7 mouse cellular contexts compared by ENCODE assay signal in the genomic region with DNA sequence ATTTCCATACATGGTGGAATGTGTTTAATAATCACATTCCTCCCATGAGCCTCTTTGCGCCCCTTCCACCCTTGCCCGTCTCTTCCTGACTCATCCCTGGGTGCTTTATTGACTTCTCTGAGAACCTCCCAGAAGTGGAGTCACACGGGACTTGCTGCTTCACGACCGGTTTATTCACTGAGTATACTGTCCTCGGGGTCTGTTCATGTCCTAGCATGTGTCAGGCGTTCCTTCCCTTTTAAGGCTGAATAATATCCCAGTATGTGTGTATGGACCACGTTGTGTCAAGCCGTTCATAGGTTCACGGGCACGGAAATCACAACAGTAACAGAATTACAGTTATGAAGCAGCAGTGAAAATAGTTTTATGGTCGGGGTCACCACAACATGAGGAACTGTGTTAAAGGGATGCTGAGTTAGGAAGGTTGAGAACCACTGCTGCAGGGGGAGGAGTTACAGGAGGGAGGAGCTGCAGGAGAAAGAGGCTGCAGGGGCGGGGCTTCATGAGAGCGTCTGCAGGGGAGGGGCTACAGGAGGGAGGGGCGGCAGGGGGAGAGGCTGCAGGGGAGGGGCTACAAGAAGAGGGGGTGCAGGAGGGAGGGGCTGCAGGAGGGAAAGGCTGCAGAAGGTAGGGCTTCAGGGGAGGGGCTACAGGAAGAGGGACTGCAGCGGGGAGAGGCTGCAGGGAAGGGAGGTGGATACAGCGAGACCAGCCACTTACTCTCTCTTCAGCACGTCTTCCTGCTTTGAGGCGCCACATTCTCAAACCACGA. TPM values are rescaled to one million over a fixed set of nuclear protein-coding genes. Genes with fewer than 3 reads are reported as not detected.
DNase-seq lines count a peak whose midpoint lies in the region; ATAC-seq and TF ChIP-seq lines count a peak whose summit lies in the region.

No protein-coding gene starts in this region.

- peak overlapping the region; percentile 57 for H3K4me2 ChIP-seq in intestine, embryonic 15.5 days (replicated peaks)
- peak overlapping the region; percentile 62 for H3K4me2 ChIP-seq in liver, postnatal 0 days (ENCODE audit: low read depth, low read length)
- peak overlapping the region; percentile 22; the same call in 1 of the 2 replicates for H3K4me2 ChIP-seq in neural tube, embryonic 11.5 days (ENCODE audit: low read depth)

- H3K4me3 ChIP-seq in intestine, embryonic 15.5 days (replicated peaks): 0 out of 2 replicates have a peak overlapping the region, but pooled peaks have one; percentile 10
- 0 out of 2 replicates have a peak overlapping the region, but pooled peaks have one; percentile 22 for H3K4me3 ChIP-seq in liver, postnatal 0 days (ENCODE audit: low read depth, low read length)
- H3K4me3 ChIP-seq in neural tube, embryonic 11.5 days (ENCODE audit: low read depth, low read length): no peak overlapping the region

- TF ChIP-seq EP300 in liver, postnatal 0 days (IDR thresholded peaks at IDR 0.05; ENCODE audit: low read depth): no peak

- H3K9ac ChIP-seq in intestine, embryonic 15.5 days: 0 out of 2 replicates have a peak overlapping the region, but pooled peaks have one; percentile 20
- H3K9ac ChIP-seq in liver, postnatal 0 days (replicated peaks): no peak overlapping the region
- no peak overlapping the region for H3K9ac ChIP-seq in neural tube, embryonic 11.5 days (ENCODE audit: low read length)

- ATAC-seq in intestine, embryonic 15.5 days: peak; percentile 78
- ATAC-seq in liver, postnatal 0 days: peak; percentile 18; the same call in 1 of the 2 replicates
- peak; percentile 25; the same call in 1 of the 2 replicates for ATAC-seq in neural tube, embryonic 11.5 days (ENCODE audit: insufficient read depth, low FRiP score, low TSS enrichment)

- intact Hi-C loops in gastrocnemius, postnatal 14 days (cut with DNase I; ENCODE audit: low total_unique reads): no loop called here

- H3K4me1 ChIP-seq in intestine, embryonic 15.5 days (replicated peaks): peaks cover 24% of the 10 kb centered on the region
- peaks cover 15% of the 10 kb centered on the region for H3K4me1 ChIP-seq in liver, postnatal 0 days (ENCODE audit: insufficient read depth)
- no peaks in the 10 kb centered on the region; the same call in 1 of the 2 replicates for H3K4me1 ChIP-seq in neural tube, embryonic 11.5 days (ENCODE audit: control insufficient read depth, insufficient read depth, low read length)

- WGBS in intestine, embryonic 15.5 days: 12% methylated on average over 19 of the region's 20 CpGs
- 18% methylated on average over 19 of the region's 20 CpGs for WGBS in liver, postnatal 0 days (ENCODE audit: insufficient replicate concordance)
- 25% methylated on average over 20 of the region's 20 CpGs for WGBS in neural tube, embryonic 11.5 days

- H3K27ac ChIP-seq in intestine, embryonic 15.5 days: 0 out of 2 replicates have a peak overlapping the region, but pooled peaks have one; percentile 23
- no peak overlapping the region for H3K27ac ChIP-seq in liver, postnatal 0 days (ENCODE audit: low read depth)
- H3K27ac ChIP-seq in neural tube, embryonic 11.5 days (ENCODE audit: low read depth, low read length): no peak overlapping the region

- H3K9me3 ChIP-seq in intestine, embryonic 15.5 days: no peaks in the 10 kb centered on the region
- H3K9me3 ChIP-seq in liver, postnatal 0 days (ENCODE audit: low read length): no peaks in the 10 kb centered on the region
- H3K9me3 ChIP-seq in neural tube, embryonic 11.5 days (ENCODE audit: control insufficient read depth, low read length): no peaks in the 10 kb centered on the region

- TF ChIP-seq CTCF in liver, postnatal 0 days (IDR thresholded peaks at IDR 0.05; ENCODE audit: low read depth): no peak

- peak; percentile 65 for DNase-seq in MEL-GATA-1-ER (ENCODE audit: extremely low read depth, low read depth)
- DNase-seq in brain, adult 2 months (ENCODE audit: low read depth, low spot score): peak; percentile 56
- peak; percentile 58 for DNase-seq in gastrocnemius, postnatal 14 days
- DNase-seq in liver, postnatal 0 days: peak; percentile 78
- DNase-seq in neural tube, embryonic 11.5 days (ENCODE audit: low spot score): peak; percentile 75
- DNase-seq in thymus, postnatal 25 days: peak; percentile 91

- H3K36me3 ChIP-seq in intestine, embryonic 15.5 days: no peaks in the 10 kb centered on the region
- no peaks in the 10 kb centered on the region for H3K36me3 ChIP-seq in liver, postnatal 0 days (replicated peaks; ENCODE audit: insufficient read depth, low read length)
- no peaks in the 10 kb centered on the region for H3K36me3 ChIP-seq in neural tube, embryonic 11.5 days (ENCODE audit: control insufficient read depth, insufficient read depth, low read length)

- H3K27me3 ChIP-seq in intestine, embryonic 15.5 days (replicated peaks): 0 out of 2 replicates have a peak, but pooled peaks cover 2% of the 10 kb centered on the region
- no peaks in the 10 kb centered on the region for H3K27me3 ChIP-seq in liver, postnatal 0 days (ENCODE audit: insufficient read depth, low read length)
- H3K27me3 ChIP-seq in neural tube, embryonic 11.5 days (ENCODE audit: control insufficient read depth, insufficient read depth, low read length): no peaks in the 10 kb centered on the region

RNA-seq across cellular contexts. Expression of a gene that starts 41.6 kb away (rescaled TPM):
- total RNA-seq in gastrocnemius, postnatal 14 days (2021): not detected
- polyA plus RNA-seq in intestine, embryonic 15.5 days (2015; fragmentation: Nextera tagmentation; extraction: Ambion mirVana): 7.3 and 8.9 TPM in 2 replicates
- 1.1 and 1.2 TPM in 2 replicates for polyA plus RNA-seq in liver, postnatal 0 days (2015; fragmentation: Nextera tagmentation; extraction: Ambion mirVana)
- 0.09 and 0.30 TPM in 2 replicates for polyA plus RNA-seq in neural tube, embryonic 11.5 days (2014; fragmentation: Nextera tagmentation; extraction: Ambion mirVana)

Comparison
In these comparisons a context has a peak if more than half of its experiments do, and no peak if none do; other contexts are left out.
1. ATAC-seq: peak in every context shown above with its lines; median percentile 78 in intestine, embryonic 15.5 days; 25 in neural tube, embryonic 11.5 days; 18 in liver, postnatal 0 days.